Mouse (Mus musculus) regulatory T cell (primary cell): ENCODE measurements at regions not wholly inside any gene's neighbourhood (a gene's known extent, or its start where the extent isn't known, plus 50 kb on each side); places are given as distances from the start of the nearest gene placed in this dataset.

ENCODE experiments used
- in situ Hi-C: fragments of 300-600 bp; cut with MboI, MseI; formaldehyde crosslinking; loops from one replicate; pipeline ENCODE4 v1.15.1; 2025; ENCODE audit warnings: high pct_unique_total_duplicates

- in situ Hi-C loops = no loop called here
Observed at GRCm38 (mm10) chr7:130036845-130037572, 445.3 kb downstream of the Wdr11 start.

- in situ Hi-C loops = no loop called here
Observed at GRCm38 (mm10) chr7:130037573-130037925, 445.9 kb downstream of the Wdr11 start.

GRCm38 (mm10) chr7:130040596-130040995 lies 448.9 kb downstream of the Wdr11 start:
- in situ Hi-C loops = loop anchor here (10.0 kb wide), 1 partner anchor 346 kb away; no protein-coding TSS in a partner anchor

- in situ Hi-C loops = loop anchor here (10.0 kb wide), 1 partner anchor 347 kb away; no protein-coding TSS in a partner anchor
Observed at GRCm38 (mm10) chr7:130041402-130041965, 449.8 kb downstream of the Wdr11 start.

- in situ Hi-C loops = loop anchor here (10.0 kb wide), 1 partner anchor 348 kb away; no protein-coding TSS in a partner anchor
Observed at GRCm38 (mm10) chr7:130042296-130042910, 450.7 kb downstream of the Wdr11 start.

- in situ Hi-C loops = loop anchor here (10.0 kb wide), 1 partner anchor 349 kb away; no protein-coding TSS in a partner anchor
Observed at GRCm38 (mm10) chr7:130043397-130044234, 452.0 kb downstream of the Wdr11 start.

- in situ Hi-C loops = loop anchor here (10.0 kb wide), 1 partner anchor 349 kb away; no protein-coding TSS in a partner anchor
Observed at GRCm38 (mm10) chr7:130044235-130044553, 452.5 kb downstream of the Wdr11 start.

GRCm38 (mm10) chr7:130044581-130044980 lies 452.9 kb downstream of the Wdr11 start:
- in situ Hi-C loops = loop anchor here (10.0 kb wide), 1 partner anchor 350 kb away; no protein-coding TSS in a partner anchor

- in situ Hi-C loops = loop anchor here (10.0 kb wide), 1 partner anchor 351 kb away; no protein-coding TSS in a partner anchor
Observed at GRCm38 (mm10) chr7:130046086-130046485, 454.4 kb downstream of the Wdr11 start.

GRCm38 (mm10) chr7:130047293-130048034 lies 455.8 kb downstream of the Wdr11 start:
- in situ Hi-C loops = loop anchor here (10.0 kb wide), 1 partner anchor 353 kb away; no protein-coding TSS in a partner anchor

- in situ Hi-C loops = loop anchor here (10.0 kb wide), 1 partner anchor 353 kb away; no protein-coding TSS in a partner anchor
Observed at GRCm38 (mm10) chr7:130048106-130048772, 456.6 kb downstream of the Wdr11 start.

- in situ Hi-C loops = loop anchor here (10.0 kb wide), 1 partner anchor 355 kb away; no protein-coding TSS in a partner anchor
Observed at GRCm38 (mm10) chr7:130049461-130049860, 457.8 kb downstream of the Wdr11 start.

GRCm38 (mm10) chr7:130050120-130050519 lies 458.5 kb downstream of the Wdr11 start:
- in situ Hi-C loops = no loop called here

- in situ Hi-C loops = no loop called here
Observed at GRCm38 (mm10) chr7:130052376-130052775, 460.7 kb downstream of the Wdr11 start.

- in situ Hi-C loops = no loop called here
Observed at GRCm38 (mm10) chr7:130057708-130058107, 462.5 kb downstream of the Ate1 start.

GRCm38 (mm10) chr7:130058267-130058666 lies 461.9 kb downstream of the Ate1 start:
- in situ Hi-C loops = no loop called here

- in situ Hi-C loops = no loop called here
Observed at GRCm38 (mm10) chr7:130059684-130060607, 460.2 kb downstream of the Ate1 start.

GRCm38 (mm10) chr7:130064500-130064899 lies 455.7 kb downstream of the Ate1 start:
- in situ Hi-C loops = no loop called here

- in situ Hi-C loops = no loop called here
Observed at GRCm38 (mm10) chr7:130068316-130068715, 451.9 kb downstream of the Ate1 start.
